Mouse (Mus musculus) induced T-regulatory cell, adult 2 months (primary cell): ENCODE results near the gene Dpm3.

Experiments
- DNase-seq: peaks from one replicate; pipeline ENCODE4 v3.0.0-alpha.2; 2012; ENCODE audit warnings: low read depth

The Dpm3 gene

GRCm38 (mm10) chr3:89231772-89232275, 27.3 kb upstream of the Dpm3 start:
- no peak for DNase-seq

DNA sequence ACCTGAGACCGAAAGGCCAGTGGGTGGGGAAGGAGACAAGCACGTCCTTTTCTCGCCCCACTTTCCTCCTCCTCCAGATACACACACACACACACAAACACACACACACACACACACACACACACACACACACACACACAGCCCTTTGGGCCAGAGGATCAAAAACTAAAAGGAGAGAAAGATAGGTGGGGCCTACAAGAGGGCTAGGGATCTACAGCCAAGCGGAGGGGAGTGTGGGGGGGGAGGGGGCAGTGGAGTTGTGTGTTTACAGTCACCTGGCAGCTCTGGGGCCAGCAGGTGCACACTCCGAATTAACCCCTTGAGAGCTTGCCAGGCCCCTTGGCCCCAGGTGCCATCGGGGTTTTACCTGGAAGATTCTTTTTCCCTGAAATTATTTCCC, 26.5 kb upstream of the Dpm3 start:
- no peak for DNase-seq

GRCm38 (mm10) chr3:89233562-89234110, 25.5 kb upstream of the Dpm3 start:
- no peak for DNase-seq

GRCm38 (mm10) chr3:89236516-89236915, 22.6 kb upstream of the Dpm3 start:
- DNase-seq: no peak

DNA sequence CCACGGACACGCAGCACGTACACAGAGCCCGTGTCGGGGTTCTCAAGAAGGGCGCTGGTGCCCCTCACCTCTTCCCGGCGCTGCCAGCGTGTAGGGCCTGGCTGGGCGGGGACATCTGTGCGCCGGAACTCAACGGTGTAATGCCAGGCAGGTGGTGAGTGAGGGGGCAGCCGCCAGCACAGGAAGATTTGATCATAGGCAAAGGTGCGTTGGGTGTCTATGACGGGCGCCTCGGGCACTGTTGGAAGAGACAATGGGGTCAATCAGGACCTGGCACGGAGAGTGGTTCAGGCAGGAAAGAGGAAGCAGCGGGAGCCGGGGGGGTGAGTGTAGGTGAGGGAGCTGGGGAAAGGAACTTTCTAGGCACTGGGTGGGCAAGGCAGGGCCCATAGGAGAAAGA, 21.5 kb upstream of the Dpm3 start:
- DNase-seq: no peak

- DNase-seq: no peak
Measured at GRCm38 (mm10) chr3:89238494-89238893, 20.7 kb upstream of the Dpm3 start.

DNA sequence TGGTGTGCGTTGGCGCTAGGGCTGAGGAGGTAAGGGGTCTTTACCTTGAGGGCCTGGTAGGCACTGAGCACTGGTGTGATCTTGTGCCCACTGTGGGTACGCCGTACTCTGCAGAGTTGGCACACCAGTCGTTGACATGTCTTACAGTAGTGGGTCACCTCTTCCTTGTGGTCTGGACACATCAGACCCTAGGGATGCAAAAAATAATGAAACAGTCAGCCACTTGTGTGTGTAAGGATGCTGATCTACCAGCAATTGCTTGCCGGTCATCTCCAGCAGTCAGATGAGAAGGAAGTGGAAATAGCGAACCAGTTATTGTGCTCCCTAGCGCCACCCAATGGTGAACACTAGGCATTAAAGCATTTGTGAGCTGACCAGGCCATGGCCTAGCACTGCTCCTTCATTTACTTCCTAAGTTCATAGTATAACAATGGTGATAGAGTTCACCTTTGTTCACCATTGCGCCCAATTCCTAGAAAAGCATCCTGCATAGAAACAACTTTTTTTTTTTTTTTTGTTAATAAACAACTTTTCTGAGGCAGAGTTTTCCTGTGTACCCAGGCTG, 16.7 kb upstream of the Dpm3 start:
- peak; percentile 83 for DNase-seq

DNA sequence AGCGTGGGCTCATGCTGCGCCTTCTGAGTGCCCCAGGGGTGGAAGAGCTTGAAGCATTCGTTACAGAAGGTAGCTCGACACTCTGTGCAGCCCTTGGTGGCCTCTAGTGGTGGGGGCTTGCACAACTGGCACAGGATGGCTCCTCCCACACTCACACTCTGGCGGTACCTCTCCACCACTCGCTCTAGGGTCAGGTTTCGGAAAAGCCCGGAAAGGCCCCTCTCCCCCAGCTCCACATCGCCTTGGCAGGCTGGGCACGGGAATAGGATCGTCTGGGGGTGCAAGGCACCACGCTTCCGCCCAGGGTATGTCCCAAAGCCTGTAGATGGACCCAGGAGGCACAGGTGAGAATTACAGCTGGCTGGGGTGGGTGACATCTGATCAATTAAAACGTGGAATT, 15.5 kb upstream of the Dpm3 start:
- DNase-seq: peak; percentile 83

GRCm38 (mm10) chr3:89244158-89244981, 14.8 kb upstream of the Dpm3 start:
- peak; percentile 73 for DNase-seq

- DNase-seq: peak; percentile 80
Measured at GRCm38 (mm10) chr3:89244982-89245687, 14.0 kb upstream of the Dpm3 start.

DNA sequence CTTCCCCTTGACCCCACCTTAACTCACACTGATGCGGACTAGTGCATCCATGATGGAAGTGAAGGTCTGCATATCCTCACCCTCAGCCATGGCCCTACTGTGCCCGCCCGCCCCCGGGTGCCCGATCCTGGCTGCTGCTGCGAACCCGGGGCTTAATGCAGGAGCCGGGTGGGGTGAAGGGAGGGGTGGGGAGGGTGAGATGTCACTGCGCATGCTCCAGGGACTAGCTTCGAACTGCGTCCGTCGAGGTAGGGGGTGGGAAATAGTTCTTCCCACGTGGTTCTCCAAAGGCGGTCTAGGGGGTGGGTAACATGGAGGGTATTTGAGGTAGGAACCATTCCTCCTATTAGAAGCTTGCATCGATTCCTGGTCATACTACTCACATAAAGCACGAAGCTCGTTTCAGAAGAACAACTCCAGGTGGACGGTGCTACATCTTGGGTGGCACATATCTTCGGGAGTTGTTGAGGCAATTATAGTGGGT, 13.4 kb upstream of the Dpm3 start, which contains the start of gene Krtcap2:
TSS of gene Krtcap2 (plus strand) at position 279 of the 484 bp plus-strand sequence.
- peak; percentile 86 for DNase-seq

DNA sequence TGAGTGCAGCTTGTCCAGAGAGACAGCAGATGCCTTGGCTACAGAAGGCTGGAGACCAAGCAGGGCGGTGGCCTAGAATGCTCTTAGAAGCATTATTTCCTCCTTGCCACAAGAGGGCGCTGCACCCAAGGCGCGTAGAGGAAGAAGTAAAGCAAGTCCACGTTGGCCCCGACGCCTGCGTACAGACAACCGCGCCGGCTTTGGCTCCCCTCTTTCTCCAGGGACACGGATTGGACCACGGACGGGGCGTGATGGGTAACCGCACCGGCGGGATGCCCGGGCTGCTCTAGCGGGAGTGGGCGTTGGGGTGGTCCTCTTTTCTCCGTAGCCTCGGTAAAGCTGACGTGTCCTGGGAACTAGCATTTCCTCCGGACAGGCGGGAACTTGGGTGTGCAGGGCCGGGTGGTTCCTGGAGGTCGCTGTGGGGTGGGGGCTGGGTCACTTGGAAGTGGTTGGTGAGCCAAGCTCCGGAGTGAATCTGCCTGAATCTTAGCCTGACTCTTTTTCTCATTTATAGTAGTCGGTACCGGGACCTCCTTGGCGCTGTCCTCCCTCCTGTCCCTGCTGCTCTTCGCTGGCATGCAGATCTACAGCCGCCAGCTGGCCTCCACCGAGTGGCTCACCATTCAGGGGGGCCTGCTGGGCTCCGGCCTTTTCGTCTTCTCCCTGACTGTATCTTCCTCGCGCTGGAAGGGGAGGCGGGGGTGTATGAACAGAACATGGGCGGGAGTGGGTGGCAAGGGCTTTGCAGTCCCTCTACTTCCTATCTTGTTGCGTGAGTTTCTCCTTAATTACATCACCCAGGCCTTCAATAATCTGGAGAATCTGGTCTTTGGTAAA, 12.7 kb upstream of the Dpm3 start, which contains the start of gene Trim46:
TSS of gene Trim46 (minus strand) at position 49 of the 840 bp plus-strand sequence.
- peak; percentile 95 for DNase-seq

GRCm38 (mm10) chr3:89247466-89247865, 11.7 kb upstream of the Dpm3 start:
- DNase-seq: peak; percentile 64

DNA sequence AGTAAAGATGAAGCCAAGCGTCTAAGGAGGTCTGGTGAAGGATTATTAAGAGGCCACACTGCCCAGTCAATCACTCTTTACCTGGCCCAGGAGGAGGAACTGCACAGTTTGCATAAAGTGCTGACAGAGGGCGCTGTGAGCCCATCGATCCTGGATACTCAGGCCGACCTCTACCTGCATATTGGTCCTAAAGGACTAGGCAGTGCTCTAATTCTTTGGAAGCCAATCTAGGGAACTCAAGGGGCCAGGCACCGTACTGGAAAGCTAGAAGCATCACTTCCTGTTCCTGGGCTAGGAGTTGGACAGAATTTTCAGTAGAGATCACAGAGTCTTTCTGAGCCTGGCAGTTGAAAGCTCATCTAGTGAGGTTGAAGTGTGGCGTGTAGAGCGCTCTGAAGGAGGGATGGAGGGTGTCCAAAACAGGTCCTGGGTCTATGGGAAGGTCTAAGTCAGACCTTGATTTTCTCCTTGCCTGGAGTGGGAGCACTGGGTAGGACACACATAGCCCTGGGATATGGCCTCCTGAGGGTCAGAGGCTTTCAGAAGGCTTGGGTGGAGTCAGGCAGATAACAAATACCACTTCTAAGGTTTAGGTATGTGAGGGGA, 8.6 kb upstream of the Dpm3 start:
- peak; percentile 83 for DNase-seq

GRCm38 (mm10) chr3:89251365-89251895, 7.7 kb upstream of the Dpm3 start:
- peak; percentile 70 for DNase-seq

DNA sequence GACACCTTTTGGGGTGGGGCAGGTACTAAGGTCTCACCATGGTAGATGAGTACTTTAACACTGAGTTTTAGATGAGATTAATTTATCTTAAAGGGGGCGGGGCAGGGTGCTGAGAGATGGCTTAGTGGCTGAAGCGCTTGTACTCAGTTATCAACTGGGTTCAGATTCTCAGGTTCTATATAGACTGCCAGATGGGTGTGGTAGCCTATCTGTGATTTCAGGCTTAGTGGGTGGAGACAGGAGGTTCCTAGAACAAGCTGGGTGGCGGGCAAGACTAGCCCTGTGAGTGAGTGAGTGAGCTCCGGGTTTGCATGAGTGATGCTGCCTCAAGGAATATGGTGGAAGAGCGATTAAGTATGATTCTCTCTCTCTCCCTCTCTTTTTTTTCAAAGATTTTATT, 4.2 kb upstream of the Dpm3 start:
- DNase-seq: no peak

GRCm38 (mm10) chr3:89256177-89256576, 3.0 kb upstream of the Dpm3 start:
- DNase-seq: no peak

DNA sequence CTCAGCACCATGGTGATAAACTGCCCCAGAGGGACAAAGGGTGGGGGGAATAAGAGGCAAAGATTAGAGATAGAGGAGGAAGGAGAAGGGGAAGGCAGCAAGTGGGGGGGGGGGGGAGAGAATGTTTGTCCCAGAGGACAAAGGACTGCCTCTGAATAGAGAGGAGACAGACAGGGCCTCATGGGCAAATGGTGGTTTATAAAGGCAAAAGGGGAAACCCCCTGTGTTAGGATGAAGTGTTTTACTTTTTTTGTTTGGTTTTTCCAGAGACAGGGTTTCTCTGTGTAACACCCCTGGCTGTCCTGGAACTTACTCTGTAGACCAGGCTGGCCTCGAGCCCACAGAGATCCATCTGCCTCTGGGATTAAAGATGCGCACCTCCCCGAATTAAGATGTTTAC, 1.1 kb downstream of the Dpm3 start:
- no peak for DNase-seq

GRCm38 (mm10) chr3:89262417-89262816, 3.3 kb downstream of the Dpm3 start:
- no peak for DNase-seq

GRCm38 (mm10) chr3:89266439-89266893, 7.3 kb downstream of the Dpm3 start:
- DNase-seq: peak; percentile 91
